Mouse (Mus musculus) lung, postnatal 0 days (tissue): ENCODE measurements around the gene Ttpal.

Source experiments
- CTCF ChIP-seq: IDR thresholded peaks from 2 replicates; pipeline ENCODE4 v1.5.1; 2016; ENCODE audit warnings: antibody characterized with exemption, mild to moderate bottlenecking
- EP300 ChIP-seq: IDR thresholded peaks from 2 replicates; pipeline ENCODE4 v1.6.1; 2016; ENCODE audit warnings: antibody characterized with exemption, mild to moderate bottlenecking, control low read depth

GRCm38 (mm10) chr2:163555417-163555816, 46.7 kb upstream of the Ttpal start:
- TF ChIP-seq CTCF (no peak), EP300 (no peak)
